Mouse (Mus musculus) neural tube, embryonic 10.5 days (tissue): ENCODE data around the gene Fnbp1.

Experiments
- DNase-seq: peaks from one replicate; pipeline ENCODE4 v3.0.0-alpha.2; 2017; ENCODE audit warnings: low spot score; ENCODE audit errors: extremely low spot score

Fnbp1 gene

GRCm38 (mm10) chr2:31069114-31069445 lies 72.7 kb downstream of the Fnbp1 start:
- peak; percentile 45 for DNase-seq

DNA sequence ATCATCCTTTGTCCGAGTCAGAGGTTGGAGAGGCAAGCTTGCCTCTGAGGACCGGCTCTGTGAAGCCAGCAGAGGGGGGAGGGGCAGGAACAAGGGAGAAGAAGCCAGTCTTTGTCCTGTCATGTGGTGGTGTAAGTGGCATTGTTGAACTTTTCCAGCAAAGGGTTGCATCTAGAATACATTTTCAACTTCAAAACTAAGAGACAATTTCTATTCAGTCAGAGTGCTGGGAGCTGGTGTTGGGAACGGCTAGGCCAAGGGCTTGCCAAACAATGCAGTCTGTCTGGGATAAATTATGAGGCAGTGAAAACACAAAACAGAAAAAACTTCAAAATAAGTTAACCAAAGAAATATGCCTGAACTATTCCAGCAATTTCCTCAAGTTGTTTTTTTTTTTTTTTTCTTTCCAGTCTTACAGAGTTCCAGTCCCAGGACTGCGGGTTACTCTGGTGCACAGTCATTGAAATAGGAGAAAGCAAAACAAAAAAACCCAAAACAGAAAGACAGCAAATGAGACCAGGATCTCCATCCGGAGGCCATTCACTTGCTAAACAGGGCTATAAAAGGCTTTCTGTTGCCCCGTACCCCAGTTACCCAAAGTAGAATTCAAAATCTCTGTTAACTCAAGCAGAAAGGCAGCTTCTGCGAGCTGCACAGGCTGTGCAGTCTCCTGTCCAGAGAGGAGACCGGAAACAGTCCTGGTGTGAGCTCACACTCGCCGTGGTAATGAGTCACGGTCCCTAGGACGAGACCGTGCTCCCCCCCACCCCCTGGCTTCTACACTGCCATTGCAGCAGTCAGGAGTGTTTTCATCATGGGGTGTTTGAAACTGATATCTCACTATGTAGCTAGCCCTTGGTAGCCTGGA lies 73.3 kb downstream of the Fnbp1 start:
- DNase-seq = peak; percentile 65

GRCm38 (mm10) chr2:31067696-31068245 lies 74.0 kb downstream of the Fnbp1 start:
- no peak for DNase-seq

DNA sequence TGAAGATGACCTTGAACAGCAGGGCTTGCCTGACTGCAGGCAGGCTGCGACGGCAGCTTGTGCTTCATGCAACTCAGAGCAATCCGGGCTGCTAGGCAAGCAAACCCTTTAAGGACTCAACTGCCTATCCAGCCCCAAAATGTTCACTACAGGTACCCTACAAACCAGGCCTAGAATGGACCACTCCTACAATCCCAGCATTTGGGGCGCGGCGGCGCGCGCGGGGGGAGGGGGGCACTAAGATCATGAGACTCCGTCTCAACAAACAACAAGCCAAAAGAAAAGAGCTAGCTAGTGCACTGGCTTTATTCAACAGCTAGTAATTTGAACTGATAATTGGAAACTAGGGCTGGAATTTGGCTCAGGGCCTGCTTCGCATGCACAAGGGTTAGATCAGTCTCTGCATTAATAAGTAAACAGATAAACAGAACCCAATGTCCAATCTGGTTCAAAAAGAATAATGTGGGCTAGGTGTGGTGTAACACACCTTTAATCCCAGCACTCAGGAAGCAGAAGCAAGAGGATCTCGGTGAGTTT lies 74.7 kb downstream of the Fnbp1 start:
- DNase-seq = no peak

DNA sequence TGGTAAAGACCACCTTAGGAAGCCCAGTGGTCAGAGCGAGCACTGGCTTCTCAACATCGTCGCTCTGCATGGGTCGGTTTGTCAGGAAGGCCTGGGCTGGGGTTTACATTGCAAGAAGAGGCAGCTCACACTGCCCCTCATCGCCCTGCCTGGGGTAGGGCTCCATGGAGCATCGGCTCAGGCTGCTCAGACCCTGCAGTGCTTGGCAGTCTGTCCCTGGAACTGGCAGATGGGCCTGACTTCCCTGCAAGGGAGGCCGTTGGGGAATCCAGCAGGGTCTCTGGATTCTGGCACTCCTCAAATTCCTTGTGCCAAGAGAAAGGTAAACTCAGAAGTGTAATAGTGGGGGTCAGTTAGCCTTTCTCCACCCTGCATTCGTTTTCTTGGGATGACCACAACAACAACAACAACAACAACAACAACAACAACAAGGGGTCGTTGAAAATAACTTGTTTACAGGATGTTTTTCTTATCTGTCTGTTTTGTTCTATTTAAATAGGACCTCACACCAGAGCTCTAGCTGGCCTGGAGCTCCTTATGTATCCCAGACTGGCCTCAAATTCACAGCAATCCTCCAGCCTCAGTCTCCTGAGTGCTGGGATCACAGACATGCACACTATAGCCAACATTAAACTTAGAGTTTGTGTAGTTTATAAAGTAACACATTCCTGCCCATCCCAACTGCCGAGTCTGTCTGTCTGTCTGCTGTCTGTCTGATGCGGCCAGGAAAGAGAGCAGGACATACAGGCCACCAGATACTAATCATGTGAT lies 75.6 kb downstream of the Fnbp1 start:
- no peak for DNase-seq

GRCm38 (mm10) chr2:31061868-31062628 lies 79.8 kb downstream of the Fnbp1 start:
- DNase-seq = no peak

DNA sequence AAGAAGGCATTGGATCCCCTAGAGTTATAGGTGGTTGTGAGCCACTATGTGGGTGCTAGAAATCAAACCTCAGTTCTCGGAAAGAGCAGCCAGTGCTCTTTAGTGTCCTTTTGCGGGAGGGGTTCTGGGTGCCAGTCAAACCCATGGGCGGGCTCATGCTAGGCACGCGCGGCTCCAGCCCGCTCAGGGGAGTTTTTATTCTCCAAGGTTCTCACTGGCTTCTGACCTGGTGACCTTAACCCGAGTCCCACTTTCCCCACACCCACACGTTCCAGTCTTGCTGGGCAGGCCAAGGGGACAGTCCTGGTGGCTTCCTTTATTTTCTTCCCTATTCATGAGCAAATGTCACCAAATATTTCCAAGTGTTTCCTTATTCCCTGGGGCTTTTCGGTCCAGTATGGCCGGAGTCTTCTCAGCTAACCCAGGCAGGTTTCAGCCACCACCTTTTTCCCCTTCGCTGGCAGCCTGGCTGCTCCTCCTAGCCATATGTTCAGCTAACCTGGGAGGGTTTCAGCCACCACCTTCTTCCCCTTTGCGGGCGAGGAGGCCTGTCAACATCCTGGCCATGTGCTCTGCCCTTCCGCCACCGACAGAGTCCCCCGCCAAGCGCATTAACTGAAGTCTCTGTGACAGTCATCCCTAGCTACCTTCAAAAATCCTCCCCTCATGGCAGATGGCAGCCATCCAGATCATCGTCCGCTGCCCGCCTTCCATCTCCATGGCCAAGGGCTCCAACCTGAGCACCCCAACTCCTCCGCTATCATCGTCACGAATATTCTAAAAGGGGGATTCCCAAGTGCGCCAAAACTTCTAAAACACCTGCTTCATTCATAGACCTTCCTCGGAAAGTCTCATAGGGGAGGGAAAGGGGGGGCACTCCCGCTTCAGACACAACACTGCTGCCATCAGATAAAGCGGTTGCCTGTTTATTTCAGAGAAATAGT lies 80.7 kb downstream of the Fnbp1 start:
- DNase-seq = no peak

- no peak for DNase-seq
Observed at GRCm38 (mm10) chr2:31060271-31060670, 81.5 kb downstream of the Fnbp1 start.

DNA sequence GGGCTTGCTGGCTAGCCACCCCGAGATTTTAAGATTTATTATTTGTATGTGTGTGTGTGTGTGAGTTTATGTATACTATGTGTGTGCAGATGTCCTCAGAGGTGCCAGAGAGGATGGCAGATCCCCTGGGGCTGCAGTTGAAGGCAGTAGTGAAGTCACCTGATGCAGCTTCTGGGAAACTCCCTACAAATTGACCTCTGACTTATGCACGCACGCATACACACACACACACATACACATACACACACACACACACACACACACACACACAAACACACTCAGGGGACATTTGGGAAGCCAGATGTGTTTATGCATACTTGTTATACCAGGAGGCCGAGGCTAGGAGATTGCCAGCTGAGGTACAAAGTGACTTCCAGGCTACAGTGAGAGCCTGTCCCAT lies 83.4 kb downstream of the Fnbp1 start:
- DNase-seq = no peak

GRCm38 (mm10) chr2:31057549-31058177 lies 84.1 kb downstream of the Fnbp1 start:
- DNase-seq = no peak

GRCm38 (mm10) chr2:31056070-31056469 lies 85.7 kb downstream of the Fnbp1 start:
- DNase-seq = no peak

DNA sequence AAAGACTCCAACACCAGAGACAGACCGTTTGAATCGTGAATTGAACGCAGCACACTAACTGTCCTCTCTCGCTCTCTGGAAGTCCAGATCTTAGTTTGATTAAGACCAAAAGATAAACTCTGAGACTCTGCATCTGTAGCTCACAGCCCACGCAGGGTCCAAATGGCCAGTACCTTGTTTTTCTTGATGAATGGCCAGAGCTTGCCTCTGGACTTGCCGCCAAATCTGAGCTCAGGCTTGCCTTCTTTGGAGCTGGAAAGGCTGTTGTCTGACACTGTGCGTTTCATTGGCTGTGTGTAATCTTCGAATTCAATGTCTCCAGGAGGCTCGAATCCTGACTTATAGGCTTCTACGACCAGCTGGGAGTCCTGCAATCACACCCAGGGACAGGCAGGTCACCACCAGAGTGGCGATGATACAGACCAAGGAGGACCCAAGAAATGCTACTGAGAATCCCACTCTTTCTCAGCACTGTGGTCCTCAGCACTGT lies 87.9 kb downstream of the Fnbp1 start:
- DNase-seq = no peak

- DNase-seq = no peak
Observed at GRCm38 (mm10) chr2:31053426-31053825, 88.4 kb downstream of the Fnbp1 start.

DNA sequence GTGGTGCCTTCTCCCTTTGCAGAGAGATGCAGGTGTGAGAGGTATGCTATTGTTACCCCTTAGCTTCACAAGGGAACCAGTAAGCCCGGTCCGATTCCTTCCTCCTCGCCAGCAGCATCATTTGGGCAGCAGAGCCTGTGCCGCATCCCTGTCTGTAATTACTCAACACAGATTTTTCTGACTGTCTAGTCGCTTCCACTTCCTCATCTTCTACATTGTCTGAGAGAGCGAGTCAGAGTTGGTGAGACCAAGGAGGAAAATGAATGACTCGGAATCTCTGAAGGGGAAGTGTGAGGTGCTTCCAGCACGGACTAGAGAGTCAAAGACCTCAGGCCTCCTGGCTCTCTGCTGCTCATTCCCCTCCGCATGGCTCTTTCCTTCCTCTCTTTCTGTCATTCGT lies 89.4 kb downstream of the Fnbp1 start:
- no peak for DNase-seq

DNA sequence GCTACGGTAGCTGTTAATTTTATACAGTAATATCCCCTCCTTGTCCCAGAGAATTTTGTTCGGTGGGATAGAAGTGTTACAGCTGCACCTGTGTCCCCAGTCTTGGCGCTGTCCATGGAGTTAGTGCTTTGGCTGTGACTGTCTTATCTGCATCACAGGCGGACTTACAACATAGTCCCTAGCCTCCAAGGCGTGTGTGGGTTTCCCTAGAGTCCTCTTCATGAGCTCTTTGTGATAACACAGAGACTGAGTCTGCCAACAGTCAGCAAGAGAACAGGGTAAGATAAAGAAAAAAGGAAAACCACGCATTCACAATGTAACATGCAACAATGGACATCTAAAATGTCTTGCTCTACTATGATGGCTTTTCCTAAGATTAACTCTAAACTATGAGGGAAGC lies 93.8 kb downstream of the Fnbp1 start:
- no peak for DNase-seq

GRCm38 (mm10) chr2:31043856-31044255 lies 98.0 kb downstream of the Fnbp1 start:
- no peak for DNase-seq

DNA sequence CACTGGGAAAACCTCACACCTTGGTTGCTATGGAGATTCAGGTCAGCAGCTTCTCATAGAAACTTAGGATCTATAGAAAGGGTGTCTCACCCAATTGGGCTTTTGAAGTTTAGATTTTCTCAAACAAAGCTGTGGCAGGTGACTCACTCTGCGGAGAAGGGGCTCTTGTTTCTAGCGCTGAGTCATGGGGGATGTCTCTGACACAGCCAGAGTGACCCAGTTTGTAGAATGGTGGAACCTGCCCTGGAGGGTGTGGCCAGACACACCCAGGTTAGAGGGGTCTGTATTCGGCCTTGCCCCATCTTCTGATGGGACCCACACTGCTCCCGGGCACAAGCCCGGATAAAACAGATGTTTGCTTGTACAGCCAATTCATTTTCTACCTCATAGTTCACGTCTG lies 98.9 kb downstream of the Fnbp1 start:
- no peak for DNase-seq

DNA sequence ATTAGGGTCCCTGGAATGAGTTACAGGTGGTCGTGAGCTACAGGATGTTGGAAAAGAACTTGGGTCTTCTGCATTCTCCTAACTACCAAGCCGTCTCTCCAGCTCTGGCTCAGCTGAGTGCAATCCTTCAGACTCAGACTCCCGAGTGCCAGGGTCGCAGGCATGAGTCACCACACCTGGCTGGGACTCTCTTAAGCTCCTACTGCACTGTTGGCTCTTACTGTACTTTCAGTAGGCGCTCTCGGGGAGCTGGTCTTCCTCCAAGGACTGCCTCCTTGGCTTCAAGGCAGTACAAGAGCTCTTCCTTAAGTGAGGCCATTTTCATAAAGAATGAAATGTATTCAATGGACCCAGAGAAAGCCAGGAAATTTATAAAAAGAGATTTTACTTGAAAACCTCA lies 100.4 kb downstream of the Fnbp1 start:
- DNase-seq = no peak

GRCm38 (mm10) chr2:31040487-31040886 lies 101.3 kb downstream of the Fnbp1 start:
- no peak for DNase-seq

DNA sequence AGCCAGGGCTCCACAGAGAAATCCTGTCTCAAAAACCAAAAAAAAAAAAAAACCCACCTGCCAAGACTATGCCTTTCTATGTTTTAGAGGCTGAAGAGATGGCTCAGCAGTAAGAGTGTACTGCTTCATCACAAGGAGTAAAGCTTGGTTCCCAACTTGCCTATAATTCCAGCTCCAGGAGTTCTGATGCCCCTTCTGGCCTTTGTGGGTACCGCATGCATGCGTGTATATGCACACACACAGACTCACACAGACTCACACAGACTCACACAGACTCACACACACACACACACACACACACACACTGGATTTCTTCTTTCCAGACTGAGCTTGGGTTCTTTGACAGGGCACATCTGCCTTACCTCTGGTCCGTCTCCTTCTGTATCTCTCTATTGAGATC lies 101.8 kb downstream of the Fnbp1 start:
- DNase-seq = no peak
